Comparison of ENCODE assay signal across 40 mouse cellular contexts in the genomic region with DNA sequence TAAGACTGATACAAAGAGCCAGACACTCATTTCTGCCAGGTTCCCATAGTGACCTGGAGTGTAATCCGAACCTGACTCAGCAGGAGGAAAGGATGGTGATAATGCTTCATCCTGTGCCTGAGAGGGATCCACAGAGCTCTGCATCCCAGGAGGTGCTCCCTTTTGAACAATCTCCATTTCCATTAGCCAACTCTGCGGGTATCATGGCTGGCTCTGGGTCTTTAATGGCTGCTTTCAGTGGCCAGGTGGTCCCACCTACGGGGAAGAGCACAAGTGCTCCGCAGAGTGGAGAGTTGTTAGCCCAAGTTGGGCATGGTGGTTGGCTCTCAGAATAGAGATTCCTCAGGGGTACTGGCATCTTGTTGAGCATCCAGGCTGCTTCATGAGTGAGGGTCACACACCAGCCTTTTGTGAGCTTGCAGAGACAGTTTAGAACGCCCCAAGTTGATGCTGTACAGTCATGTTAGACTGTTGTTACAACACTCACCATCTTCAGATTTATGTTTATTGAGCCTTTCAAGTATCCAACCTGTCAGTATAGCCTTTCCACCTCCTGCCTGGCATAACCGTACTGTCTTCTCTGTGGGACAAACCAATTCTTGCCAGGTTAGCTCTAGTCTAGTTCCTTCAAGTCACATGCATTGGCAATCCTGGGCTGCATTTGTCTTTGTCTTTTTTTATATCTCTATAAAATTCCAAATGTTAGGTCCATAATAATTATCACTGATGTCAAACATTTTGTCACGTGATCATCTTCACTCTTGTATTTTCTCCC. TPM values are rescaled to one million over a fixed set of nuclear protein-coding genes. Genes with fewer than 3 reads are reported as not detected.
DNase-seq lines count a peak whose midpoint lies in the region; ATAC-seq lines count a peak whose summit lies in the region.
"Had no signal": no experiment of that assay in that cellular context is flagged by ENCODE, and none has a peak within 500 bp of the region (broad histone marks: within the 10 kb centered on the region; RNA-seq: fewer than 3 reads in every experiment).

No protein-coding gene starts in this region.

- no peak for ATAC-seq in granulocyte monocyte progenitor cell, adult 5-6 weeks (replicated peaks; ENCODE audit: poor library complexity, severe bottlenecking)
- ATAC-seq in forebrain, embryonic 13.5 days, result no peak
- ATAC-seq: forebrain, embryonic 14.5 days; inflammation-experienced regulatory T-cells, adult 6 months; liver, embryonic 12.5 days; liver, postnatal 0 days; midbrain, embryonic 15.5 days had no signal

- H3K4me3 ChIP-seq in forebrain, embryonic 13.5 days, result no peak overlapping the region
- H3K4me3 ChIP-seq: liver, embryonic 12.5 days; megakaryocyte, embryonic 14.5 days; midbrain, embryonic 15.5 days; neural tube, embryonic 15.5 days had no signal

- no peak overlapping the region for H3K27ac ChIP-seq in forebrain, embryonic 13.5 days
- H3K27ac ChIP-seq: hindbrain, embryonic 14.5 days; liver, embryonic 12.5 days; midbrain, embryonic 15.5 days; neural tube, embryonic 15.5 days had no signal

- H3K9me3 ChIP-seq in forebrain, embryonic 13.5 days (replicated peaks), result no peaks in the 10 kb centered on the region
- H3K9me3 ChIP-seq: liver, embryonic 12.5 days; midbrain, embryonic 15.5 days; neural tube, embryonic 15.5 days had no signal

- no peaks in the 10 kb centered on the region for H3K4me1 ChIP-seq in forebrain, embryonic 13.5 days
- H3K4me1 ChIP-seq: liver, embryonic 12.5 days; midbrain, embryonic 15.5 days; neural tube, embryonic 15.5 days had no signal

- 81% methylated on average over 7 of the region's 7 CpGs for WGBS in forebrain, embryonic 13.5 days

- H3K27me3 ChIP-seq in forebrain, embryonic 13.5 days, result no peaks in the 10 kb centered on the region
- H3K27me3 ChIP-seq: CH12.LX; liver, embryonic 12.5 days; megakaryocyte, embryonic 14.5 days; midbrain, embryonic 15.5 days; neural tube, embryonic 15.5 days had no signal

- no peaks in the 10 kb centered on the region for H3K36me3 ChIP-seq in forebrain, embryonic 13.5 days (ENCODE audit: poor library complexity, severe bottlenecking)
- H3K36me3 ChIP-seq: liver, embryonic 12.5 days; midbrain, embryonic 15.5 days; neural tube, embryonic 15.5 days had no signal

- peak; percentile 85 for DNase-seq in R1 (ENCODE audit: low read depth, low spot score)
- DNase-seq in cerebellum, adult 11 months, result peak; percentile 82
- peak; percentile 95 for DNase-seq in cerebellum, adult 9-10 months
- peak; percentile 75 to 82 for DNase-seq in cerebellum, postnatal 36 days
- DNase-seq in urinary bladder, postnatal 4 days (ENCODE audit: low spot score in 2 of 2), result no peak
- DNase-seq: adrenal gland, postnatal 25 days; B cell, adult 2 months; gastrocnemius, postnatal 25 days; heart, adult 18-20 months; heart, postnatal 4 days; kidney, adult 11 months; kidney, postnatal 14 days; liver, postnatal 0 days; lung, postnatal 4 days; right cerebral cortex, postnatal 25 days; thymus, postnatal 14 days had no signal

- no peak overlapping the region for H3K4me2 ChIP-seq in forebrain, embryonic 13.5 days
- H3K4me2 ChIP-seq: heart, embryonic 11.5 days; hindbrain, embryonic 14.5 days; liver, embryonic 12.5 days; midbrain, embryonic 15.5 days; neural tube, embryonic 15.5 days had no signal

- H3K9ac ChIP-seq in forebrain, embryonic 13.5 days, result no peak overlapping the region
- H3K9ac ChIP-seq: hindbrain, embryonic 14.5 days; liver, embryonic 12.5 days; liver, postnatal 0 days; midbrain, embryonic 15.5 days; neural tube, embryonic 15.5 days had no signal

RNA-seq across cellular contexts. Expression of a gene that starts 38.3 kb away (rescaled TPM):
- not detected in 2 replicates for total RNA-seq in granulocyte monocyte progenitor cell, adult 5-6 weeks (2014; fragmentation: Nextera tagmentation)
- total RNA-seq in granulocyte monocyte progenitor cell, adult 5-6 weeks (2017), result not detected in 2 replicates
- not detected in 2 replicates for polyA plus RNA-seq in forebrain, embryonic 13.5 days (2015; fragmentation: Nextera tagmentation; extraction: Ambion mirVana)
- total RNA-seq: adrenal gland, adult 18-20 months; adrenal gland, postnatal 25 days; CH12.LX; gastrocnemius, adult 18-20 months; gastrocnemius, postnatal 25 days; heart, adult 18-20 months; heart, postnatal 4 days; layer of hippocampus, adult 18-20 months; layer of hippocampus, postnatal 10 days; left cerebral cortex, adult 18-20 months; left cerebral cortex, postnatal 36 days; MEL had no signal
- polyA plus RNA-seq: brain, embryonic 14.5 days; embryonic facial prominence, embryonic 11.5 days; forebrain, embryonic 14.5 days; heart, embryonic 11.5 days; hindbrain, embryonic 14.5 days; kidney, embryonic 14.5 days; limb, embryonic 14.5 days; liver, embryonic 12.5 days; liver, postnatal 0 days; lung, embryonic 16.5 days; midbrain, embryonic 15.5 days; neural tube, embryonic 15.5 days; urinary bladder, adult 2 months had no signal

RNA-seq across cellular contexts. Expression of a gene that starts 57.1 kb away (rescaled TPM):
- not detected in 2 replicates for total RNA-seq in granulocyte monocyte progenitor cell, adult 5-6 weeks (2014; fragmentation: Nextera tagmentation)
- total RNA-seq in granulocyte monocyte progenitor cell, adult 5-6 weeks (2017), result not detected in 2 replicates
- polyA plus RNA-seq in forebrain, embryonic 13.5 days (2015; fragmentation: Nextera tagmentation; extraction: Ambion mirVana), result not detected in 2 replicates
- total RNA-seq: adrenal gland, adult 18-20 months; adrenal gland, postnatal 25 days; heart, adult 18-20 months; heart, postnatal 4 days; left cerebral cortex, adult 18-20 months; left cerebral cortex, postnatal 36 days; MEL had no signal
- polyA plus RNA-seq: embryonic facial prominence, embryonic 11.5 days; kidney, embryonic 14.5 days; liver, embryonic 12.5 days; liver, postnatal 0 days; midbrain, embryonic 15.5 days had no signal

Comparison
In these comparisons a context has a peak if more than half of its experiments do, and no peak if none do; other contexts are left out.
1. DNase-seq: peak in R1 (single experiment), cerebellum, adult 11 months (single experiment), cerebellum, adult 9-10 months (single experiment) and cerebellum, postnatal 36 days (2 of 2); none in urinary bladder, postnatal 4 days (0 of 2).